Mouse (Mus musculus) CD8-positive naive resting alpha-beta T cell, adult 57 days (primary cell): ENCODE results near the gene Nrg4. TPM values are rescaled to one million over a fixed set of nuclear protein-coding genes. Genes with fewer than 3 reads are reported as not detected.

ENCODE experiments used
- total RNA-seq: library from RNA; stranded (reverse); gene quantifications from one replicate; pipeline ENCODE4 v1.2.4, GENCODE M21; 2023

Gene Nrg4
- not detected for total RNA-seq

GRCm38 (mm10) chr9:55326515-55327233 is at the start of gene Nrg4, which contains the start of gene Tmem266:
Nrg4 (minus strand) TSS chr9:55326844.
Tmem266 (plus strand) TSS chr9:55326913.

GRCm38 (mm10) chr9:55208790-55209481 is 117.7 kb downstream of the Nrg4 start, which contains the start of gene Fbxo22:
Fbxo22 (plus strand) TSS chr9:55208925.

Other genes with a start within 250 kb of the Nrg4 start
- 25.6 TPM for gene Ube2q2, start 178.0 kb downstream of the Nrg4 start, total RNA-seq
- 37.5 TPM for gene Fbxo22, start 117.9 kb downstream of the Nrg4 start, total RNA-seq
- gene Tmem266, start 69 bp upstream of the Nrg4 start, total RNA-seq, result not detected
- gene Etfa, start 185.4 kb upstream of the Nrg4 start, total RNA-seq, result 41.0 TPM
- gene Isl2, start 211.8 kb upstream of the Nrg4 start, total RNA-seq, result not detected